Mouse (Mus musculus): ENCODE data around the gene Stam.

Stam gene

DNA sequence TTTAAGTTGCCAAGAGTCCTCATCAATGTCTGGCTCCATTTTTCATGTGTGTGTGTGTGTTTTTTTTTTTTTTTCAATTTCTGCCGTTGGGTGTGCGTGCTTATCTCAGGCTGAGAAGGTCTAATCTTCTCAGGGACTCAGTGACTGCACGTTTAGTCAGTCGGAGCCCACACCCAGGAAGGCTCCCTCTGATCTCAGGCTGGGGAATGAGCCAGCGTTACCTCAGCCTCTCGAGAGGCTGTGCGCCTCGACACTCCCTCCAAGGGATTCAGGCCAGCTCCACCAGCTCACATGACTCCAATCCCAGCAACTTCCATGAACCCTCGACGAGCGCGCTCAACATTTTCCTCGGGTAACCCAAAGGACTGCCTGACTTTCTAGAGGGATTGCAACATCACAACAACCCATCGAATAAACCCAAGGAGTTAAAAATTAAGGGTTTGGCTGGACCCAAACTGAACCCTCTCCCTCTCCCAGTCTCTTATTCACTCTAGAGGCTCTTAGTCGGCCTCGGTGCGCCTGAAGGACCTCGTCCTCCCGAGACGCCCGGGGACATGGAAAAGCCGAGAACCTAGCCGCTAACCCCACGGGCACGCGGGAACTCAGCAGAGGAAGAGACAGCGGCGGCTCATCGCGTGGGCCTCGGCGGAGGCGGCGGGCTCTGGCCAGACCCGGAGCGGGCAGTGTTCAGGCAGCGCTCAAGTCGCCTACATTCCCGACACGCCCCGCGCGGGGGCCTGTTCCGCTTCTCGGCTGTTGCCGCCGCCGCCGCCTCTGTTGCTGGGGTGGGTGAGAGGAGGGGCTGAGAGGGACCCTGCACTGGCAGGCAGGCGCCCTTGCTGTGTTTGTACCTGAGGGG, at the start of gene Stam:
Gene Stam (plus strand): TSS at position 737 of the 859 bp plus-strand sequence.
- peak; percentile 91 for DNase-seq

- DNase-seq = no peak
These were observed 32.6 kb upstream of the Stam start for GRCm38 (mm10) chr2:14041249-14041648.

DNA sequence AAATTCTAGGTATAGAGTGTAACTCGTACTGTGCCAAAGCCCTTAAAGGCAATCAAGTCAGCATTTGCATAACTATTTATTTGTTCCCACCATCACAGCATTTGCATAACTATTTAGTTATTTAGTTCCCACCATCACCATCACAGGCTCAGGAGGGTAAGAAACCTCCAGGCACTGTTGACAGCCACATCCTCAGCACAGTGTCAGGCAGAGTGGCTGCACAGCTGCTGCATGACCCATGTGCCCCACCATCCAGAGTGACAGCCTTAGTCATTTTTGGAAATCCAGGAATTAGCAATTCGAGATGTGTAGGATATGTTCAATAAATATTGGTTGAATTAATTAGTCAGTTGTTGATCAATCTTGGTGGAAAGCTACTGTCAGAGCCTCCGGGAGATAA, 30.9 kb upstream of the Stam start:
- no peak for DNase-seq

GRCm38 (mm10) chr2:14043577-14044170, 30.2 kb upstream of the Stam start:
- no peak for DNase-seq

GRCm38 (mm10) chr2:14048381-14048780, 25.5 kb upstream of the Stam start:
- peak; percentile 69 for DNase-seq

GRCm38 (mm10) chr2:14048808-14049207, 25.1 kb upstream of the Stam start:
- DNase-seq = no peak

DNA sequence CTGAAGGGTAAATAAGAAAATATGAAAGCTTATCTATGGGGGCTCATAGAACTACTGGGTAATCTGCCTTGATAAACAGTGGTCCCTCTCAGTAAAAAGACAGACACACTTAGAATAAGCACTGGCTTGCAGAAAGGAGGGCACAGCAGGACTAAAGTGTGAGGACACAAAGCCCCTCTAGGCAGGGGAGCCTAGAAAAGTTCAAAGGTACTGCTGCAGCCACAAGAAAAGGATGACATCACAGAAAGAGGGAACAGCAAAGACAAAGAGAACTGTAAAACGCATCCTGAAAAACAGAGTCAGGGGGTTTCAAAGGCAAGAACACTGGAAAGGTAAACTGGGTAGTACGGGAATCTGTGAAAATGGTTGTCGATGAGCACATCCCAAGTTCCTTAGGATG, 20.3 kb upstream of the Stam start:
- DNase-seq = peak; percentile 38

GRCm38 (mm10) chr2:14054163-14054562, 19.7 kb upstream of the Stam start:
- DNase-seq = no peak

DNA sequence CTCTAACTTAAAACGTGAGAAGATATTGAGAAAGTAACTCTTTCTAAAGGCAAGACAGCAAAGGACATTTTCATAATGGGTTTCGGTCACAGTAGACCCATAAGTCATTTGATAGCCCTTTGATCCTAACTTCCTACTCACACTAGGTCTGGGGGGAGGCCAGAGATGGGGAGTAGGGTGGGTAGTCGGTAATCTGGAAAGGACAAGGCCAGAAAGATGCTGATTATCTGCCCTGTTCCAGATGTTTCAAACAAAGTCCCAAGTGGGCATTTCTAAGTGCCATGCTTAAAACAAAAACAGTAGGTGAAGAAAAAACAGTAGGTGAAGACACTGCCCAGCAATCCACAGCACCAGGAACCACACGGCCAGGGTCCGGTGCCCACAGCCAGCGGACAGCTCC, 19.2 kb upstream of the Stam start:
- DNase-seq = no peak

GRCm38 (mm10) chr2:14055168-14055565, 18.7 kb upstream of the Stam start:
- no peak for DNase-seq

DNA sequence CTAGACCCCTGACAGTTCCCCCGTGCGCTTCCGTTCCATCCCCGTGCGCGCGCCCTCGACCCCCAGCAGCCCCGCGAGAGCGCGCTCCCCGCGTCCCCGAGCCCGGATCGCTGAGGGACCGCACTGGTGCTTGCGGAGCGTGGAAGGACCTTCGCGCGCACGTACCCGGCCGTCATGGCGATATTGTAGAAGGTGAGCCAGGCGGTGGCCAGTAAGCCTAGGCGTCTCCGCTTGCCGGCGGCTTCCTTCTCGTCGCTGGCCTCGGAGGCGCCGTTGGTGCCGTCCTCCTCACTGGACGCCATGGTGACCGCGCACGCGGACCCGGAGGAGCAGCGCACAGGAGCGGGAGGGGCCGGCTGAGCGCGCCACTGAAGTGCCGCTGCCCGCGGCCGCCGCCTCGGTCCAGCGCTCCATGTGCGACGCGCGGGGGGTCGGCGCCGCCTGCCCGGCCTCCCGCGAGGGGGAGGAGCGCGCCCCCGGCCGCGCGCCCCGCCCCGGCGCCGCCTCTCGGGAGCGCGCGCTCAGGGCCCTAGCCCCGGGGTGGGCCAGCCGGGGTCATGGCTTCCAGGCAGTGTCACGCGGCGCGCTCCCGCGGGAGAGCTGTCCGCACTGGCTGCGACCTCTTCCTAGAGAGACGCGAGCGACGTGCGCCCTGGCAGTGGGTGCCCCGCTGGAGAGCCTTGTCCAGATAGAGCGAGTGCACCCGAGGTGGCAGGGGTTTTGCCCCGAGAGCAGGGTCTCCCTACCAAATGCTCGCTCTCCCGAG, 18.1 kb upstream of the Stam start, which contains the start of gene Hacd1:
Gene Hacd1 (minus strand): TSS at position 570 of the 766 bp plus-strand sequence.
- peak; percentile 87 for DNase-seq

- no peak for DNase-seq
These were observed 7.9 kb upstream of the Stam start for GRCm38 (mm10) chr2:14065704-14066650.

DNA sequence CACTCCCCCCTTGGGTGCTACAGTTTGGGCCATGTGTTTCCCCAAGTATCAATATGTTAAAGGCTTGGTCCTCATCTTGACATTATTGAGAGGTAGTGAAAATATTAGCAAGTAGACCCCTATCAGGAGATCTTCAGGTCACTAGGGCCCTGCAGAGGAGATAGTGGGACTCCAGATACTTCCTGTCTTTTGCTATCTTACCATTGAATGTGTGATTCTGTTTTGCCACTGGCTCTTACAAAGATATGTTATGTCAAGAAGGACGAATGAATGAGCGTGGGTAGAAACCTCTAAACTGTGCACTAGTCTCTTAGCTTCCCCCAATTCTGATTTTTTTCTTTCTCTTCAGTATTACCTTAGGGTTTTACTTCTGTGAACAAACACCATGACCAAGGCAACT, 4.9 kb upstream of the Stam start:
- DNase-seq = no peak

DNA sequence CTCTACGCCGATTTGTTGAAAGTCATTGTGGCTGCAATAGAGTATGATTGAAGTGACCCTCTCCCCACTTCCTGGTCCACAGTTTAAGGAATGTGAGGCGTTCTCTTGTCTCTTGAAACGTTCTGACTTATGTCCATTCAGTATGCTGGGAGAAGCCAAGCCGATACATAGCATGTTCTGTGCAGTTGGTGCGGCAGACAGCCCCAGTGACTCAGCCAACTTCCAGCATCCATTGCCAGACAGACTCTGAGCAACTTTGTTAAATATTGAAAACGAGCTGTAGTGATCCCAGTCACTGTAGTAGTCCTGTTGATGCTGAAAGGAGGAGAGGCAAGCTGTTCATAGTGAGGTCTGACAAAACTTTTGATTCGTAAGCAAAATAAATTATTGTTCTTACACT, 3.4 kb upstream of the Stam start:
- no peak for DNase-seq

DNA sequence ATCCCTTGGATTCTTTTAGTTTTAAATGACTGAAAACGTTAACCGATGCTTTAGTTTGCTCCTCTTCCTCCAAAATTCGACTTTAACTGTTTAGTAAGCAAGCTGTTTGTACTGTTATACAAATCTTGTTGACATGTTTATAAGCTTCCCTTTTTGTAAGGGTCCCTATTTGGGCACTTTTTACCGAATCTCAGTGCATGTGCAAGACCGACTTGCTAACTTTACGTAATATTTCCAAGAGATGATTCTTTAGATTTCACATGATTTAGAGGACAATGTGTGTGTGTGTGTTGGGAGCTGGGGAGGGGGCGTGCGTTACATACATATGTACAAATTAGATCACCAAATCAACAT, 913 bp upstream of the Stam start:
- DNase-seq = no peak

GRCm38 (mm10) chr2:14074221-14074901, 463 bp downstream of the Stam start:
- DNase-seq = no peak

DNA sequence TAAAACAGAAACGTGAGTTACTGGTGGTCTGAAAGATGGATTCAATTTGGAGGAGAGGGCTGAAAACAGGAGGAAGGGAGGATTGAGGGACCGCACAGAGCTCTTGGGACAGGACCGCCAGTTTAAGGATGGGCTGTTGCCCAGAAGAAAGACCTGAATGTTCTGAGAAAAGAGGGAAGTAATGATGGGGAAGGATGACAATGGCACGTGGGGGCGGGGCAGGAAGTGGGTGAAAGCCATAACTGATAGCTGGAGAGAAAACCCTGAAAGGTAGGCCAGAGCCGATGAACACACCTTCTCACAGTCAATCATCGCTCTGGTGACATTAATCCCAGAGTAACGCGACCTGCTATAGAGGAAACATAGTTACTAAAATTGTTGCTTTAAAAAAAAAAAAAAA, 4.6 kb downstream of the Stam start:
- peak; percentile 77 for DNase-seq

- no peak for DNase-seq
These were observed 26.6 kb downstream of the Stam start for GRCm38 (mm10) chr2:14100533-14100932.

DNA sequence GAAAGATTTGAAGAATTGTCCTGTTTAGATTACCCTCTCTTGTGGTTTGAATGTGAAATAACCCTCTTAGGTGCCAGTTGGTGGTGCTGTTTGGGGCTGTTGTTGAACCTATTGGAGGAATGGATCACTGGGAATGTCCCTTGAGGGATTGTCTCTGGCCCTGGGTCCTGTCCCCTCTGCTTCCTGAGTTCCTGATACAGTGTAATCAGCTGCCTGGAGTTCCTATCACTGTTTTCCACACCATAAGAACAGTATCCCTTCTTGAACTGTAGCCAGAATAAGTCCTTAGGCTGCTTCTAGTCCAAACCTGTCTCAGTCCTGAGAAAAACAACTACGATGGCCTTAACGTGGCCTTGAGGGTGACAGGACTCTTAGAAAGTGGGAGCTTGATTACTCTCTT, 28.7 kb downstream of the Stam start:
- DNase-seq = no peak

DNA sequence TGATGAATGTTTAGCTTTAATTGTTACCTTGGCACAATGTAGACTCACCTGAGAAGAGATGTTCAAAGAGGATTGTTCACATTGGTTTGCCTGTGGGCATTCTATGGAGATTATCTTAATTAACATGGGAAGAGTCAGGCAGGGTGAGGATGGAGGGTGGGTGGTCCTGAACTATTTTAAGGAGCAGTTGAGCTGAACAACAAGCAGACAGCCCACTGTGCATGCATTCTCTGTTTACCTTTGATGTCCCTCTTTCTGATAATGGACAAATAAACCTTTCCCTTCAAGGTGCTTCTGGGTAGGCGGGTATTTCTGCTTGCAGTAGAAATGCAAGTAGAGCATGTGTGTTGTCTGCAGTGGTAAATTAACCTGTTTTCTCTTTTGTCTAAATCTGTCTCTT, 30.0 kb downstream of the Stam start:
- no peak for DNase-seq

- DNase-seq = no peak
These were observed 33.8 kb downstream of the Stam start for GRCm38 (mm10) chr2:14107673-14108072.

DNA sequence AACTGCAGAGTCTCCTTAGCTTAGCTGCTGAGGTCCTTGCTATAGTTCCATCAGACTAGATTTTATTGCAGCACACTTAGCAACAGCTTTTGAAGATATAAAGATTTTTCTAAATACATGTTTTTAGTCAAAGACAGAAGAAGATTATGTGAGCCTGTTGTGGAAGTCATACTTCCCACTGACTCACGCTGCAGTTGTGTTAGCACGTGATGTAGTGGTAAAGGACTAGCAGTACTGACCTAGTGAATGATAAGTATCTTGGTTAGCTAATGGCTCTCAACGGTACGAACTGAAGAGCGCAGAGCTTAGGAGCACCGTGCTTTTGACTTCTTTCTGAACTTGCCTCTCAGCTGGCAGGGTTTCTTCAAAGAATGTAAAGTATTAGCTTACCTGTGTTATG, 52.5 kb downstream of the Stam start:
- DNase-seq = no peak
